Mouse (Mus musculus) skeletal muscle tissue, postnatal 0 days (tissue): Measurements from ENCODE around the gene Usp5. TPM values are rescaled to one million over a fixed set of nuclear protein-coding genes. Genes with fewer than 3 reads are reported as not detected.

ENCODE experiments used
- polyA plus RNA-seq: library from polyadenylated mRNA; unstranded; fragments of >200 nt; fragmentation: Nextera tagmentation; extraction: Ambion mirVana; gene quantifications from 2 replicates; pipeline ENCODE4 v1.2.1, GENCODE M21; 2015

Usp5 gene
- 54.6 and 59.3 TPM in 2 replicates for polyA plus RNA-seq

GRCm38 (mm10) chr6:124828868-124829798 lies at the start of gene Usp5, which contains the start of gene Cdca3:
TSS of gene Usp5 (minus strand) at chr6:124829484.
TSS of gene Cdca3 (plus strand) at chr6:124829547.

GRCm38 (mm10) chr6:124863658-124864298 lies 34.5 kb upstream of the Usp5 start, which contains the start of gene Gpr162:
TSS of gene Gpr162 (minus strand) at chr6:124863983.

GRCm38 (mm10) chr6:124856916-124857839 lies 27.9 kb upstream of the Usp5 start, which contains the start of gene P3h3:
TSS of gene P3h3 (minus strand) at chr6:124857752.

GRCm38 (mm10) chr6:124840241-124841167 lies 11.2 kb upstream of the Usp5 start, which contains the start of gene Gnb3:
TSS of gene Gnb3 (minus strand) at chr6:124840275.

GRCm38 (mm10) chr6:124813933-124814332 lies 15.4 kb downstream of the Usp5 start, which contains the start of gene Tpi1:
TSS of gene Tpi1 (minus strand) at chr6:124814296.

GRCm38 (mm10) chr6:124808358-124809012 lies 20.8 kb downstream of the Usp5 start, which contains the start of gene Spsb2:
TSS of gene Spsb2 (plus strand) at chr6:124808661.

GRCm38 (mm10) chr6:124779222-124779983 lies 49.9 kb downstream of the Usp5 start, which contains the start of gene Lrrc23:
TSS of gene Lrrc23 (minus strand) at chr6:124779727.

GRCm38 (mm10) chr6:124769101-124769765 lies 60.1 kb downstream of the Usp5 start, which contains the start of gene Eno2:
TSS of gene Eno2 (minus strand) at chr6:124769673.

Other genes starting within 250 kb of the Usp5 start
- gene C1s2, start 193.4 kb downstream of the Usp5 start, polyA plus RNA-seq: 0.12 TPM in 1 of 2 replicates, not detected in the other
- gene Lpcat3, start 166.5 kb downstream of the Usp5 start, polyA plus RNA-seq: 70.4 and 70.6 TPM in 2 replicates
- 114 and 121 TPM in 2 replicates for gene Emg1, start 117.3 kb downstream of the Usp5 start, polyA plus RNA-seq
- 334 and 346 TPM in 2 replicates for gene Phb2, start 117.1 kb downstream of the Usp5 start, polyA plus RNA-seq
- gene Ptpn6, start 90.8 kb downstream of the Usp5 start, polyA plus RNA-seq: 6.7 and 11.0 TPM in 2 replicates
- gene Grcc10, start 88.1 kb downstream of the Usp5 start, polyA plus RNA-seq: 290 and 323 TPM in 2 replicates
- gene Gm45234, start 73.5 kb downstream of the Usp5 start, polyA plus RNA-seq: not detected in 2 replicates
- 6.9 TPM in 2 replicates for gene Atn1, start 73.0 kb downstream of the Usp5 start, polyA plus RNA-seq
- 2.5 and 3.6 TPM in 2 replicates for gene Eno2, start 59.8 kb downstream of the Usp5 start, polyA plus RNA-seq
- gene Lrrc23, start 49.8 kb downstream of the Usp5 start, polyA plus RNA-seq: 0.21 TPM in 1 of 2 replicates, not detected in the other
- gene Spsb2, start 20.8 kb downstream of the Usp5 start, polyA plus RNA-seq: 18.9 and 21.0 TPM in 2 replicates
- 2,607 and 2,784 TPM in 2 replicates for gene Tpi1, start 15.2 kb downstream of the Usp5 start, polyA plus RNA-seq
- gene Cdca3, start 63 bp upstream of the Usp5 start, polyA plus RNA-seq: 38.3 and 39.3 TPM in 2 replicates
- gene Gnb3, start 10.8 kb upstream of the Usp5 start, polyA plus RNA-seq: 5.0 and 6.0 TPM in 2 replicates
- gene P3h3, start 28.3 kb upstream of the Usp5 start, polyA plus RNA-seq: 13.6 and 16.0 TPM in 2 replicates
- 0.35 and 0.68 TPM in 2 replicates for gene Gpr162, start 34.5 kb upstream of the Usp5 start, polyA plus RNA-seq
- gene Cd4, start 58.7 kb upstream of the Usp5 start, polyA plus RNA-seq: 0.40 and 0.52 TPM in 2 replicates
- gene Lag3, start 82.2 kb upstream of the Usp5 start, polyA plus RNA-seq: 0.87 and 1.0 TPM in 2 replicates
- 182 and 227 TPM in 2 replicates for gene Ptms, start 90.6 kb upstream of the Usp5 start, polyA plus RNA-seq
- gene Mlf2, start 101.9 kb upstream of the Usp5 start, polyA plus RNA-seq: 275 and 312 TPM in 2 replicates
- 106 and 117 TPM in 2 replicates for gene Cops7a, start 136.1 kb upstream of the Usp5 start, polyA plus RNA-seq
- gene Pianp, start 167.2 kb upstream of the Usp5 start, polyA plus RNA-seq: 0.21 and 0.58 TPM in 2 replicates
- gene Zfp384, start 179.7 kb upstream of the Usp5 start, polyA plus RNA-seq: 5.5 and 7.5 TPM in 2 replicates
- 56.2 and 64.5 TPM in 2 replicates for gene Ing4, start 210.3 kb upstream of the Usp5 start, polyA plus RNA-seq
- 2.7 and 3.3 TPM in 2 replicates for gene Acrbp, start 220.2 kb upstream of the Usp5 start, polyA plus RNA-seq
- gene Lpar5, start 238.4 kb upstream of the Usp5 start, polyA plus RNA-seq: 0.23 and 0.78 TPM in 2 replicates